Mouse (Mus musculus) retina, embryonic 14.5 days (tissue): Measurements from ENCODE around the gene Nob1.

Experiments used
- DNase-seq: peaks from one replicate; pipeline ENCODE4 v3.0.0-alpha.2; 2015; ENCODE audit warnings: low spot score

Nob1 gene

DNA sequence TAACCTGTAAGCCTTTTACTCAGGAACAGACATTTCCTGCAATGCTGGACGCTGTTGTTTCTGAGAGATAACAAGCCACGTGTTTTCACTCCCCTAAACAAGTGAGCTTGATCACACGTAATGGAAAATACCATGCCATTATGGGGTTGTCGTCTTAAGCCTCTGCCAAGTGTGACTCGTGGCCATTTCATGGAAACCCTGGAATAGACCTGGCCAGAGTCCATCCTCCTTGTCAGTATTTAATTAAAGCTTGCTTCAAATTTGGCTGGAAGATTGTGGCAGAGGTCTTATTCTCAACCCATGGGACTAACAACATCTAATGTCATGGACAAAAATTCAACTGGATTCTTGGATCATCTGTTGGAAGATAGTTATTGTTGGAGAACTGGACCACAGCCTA is 38.7 kb downstream of the Nob1 start:
- DNase-seq = no peak

- no peak for DNase-seq
Measured at GRCm38 (mm10) chr8:107385063-107385462, 39.8 kb downstream of the Nob1 start.

- DNase-seq = no peak
Measured at GRCm38 (mm10) chr8:107384651-107385050, 40.2 kb downstream of the Nob1 start.

DNA sequence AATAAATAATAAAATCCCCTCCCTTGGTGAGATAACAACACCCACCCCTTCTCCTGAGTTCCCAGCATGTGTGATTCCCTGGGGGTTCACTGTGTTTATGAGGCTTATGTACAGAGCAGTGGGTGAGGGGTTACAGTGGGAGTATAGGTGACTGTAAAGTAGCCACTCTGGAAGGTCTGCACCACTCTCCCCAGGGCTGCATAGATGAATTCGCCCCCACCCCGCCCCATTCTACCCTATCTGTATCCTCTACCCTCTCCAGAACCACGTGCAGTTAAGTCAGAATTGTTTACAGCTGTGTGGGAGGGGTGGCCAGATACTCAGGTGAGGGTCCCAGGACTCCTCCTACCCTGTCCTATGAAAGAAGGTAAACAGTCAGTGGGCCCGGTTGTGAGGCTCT is 42.0 kb downstream of the Nob1 start:
- DNase-seq = no peak

GRCm38 (mm10) chr8:107381666-107382065 is 43.2 kb downstream of the Nob1 start:
- no peak for DNase-seq

- no peak for DNase-seq
Measured at GRCm38 (mm10) chr8:107380734-107381133, 44.1 kb downstream of the Nob1 start.

- DNase-seq = no peak
Measured at GRCm38 (mm10) chr8:107377346-107377745, 47.5 kb downstream of the Nob1 start.

- no peak for DNase-seq
Measured at GRCm38 (mm10) chr8:107370311-107370710, 54.5 kb downstream of the Nob1 start.
